Mouse (Mus musculus) adrenal gland (tissue): Measurements from ENCODE around the gene Ehmt1.
"Not testable (repeated sequence)": the region's sequence is repeated elsewhere in the genome, so short reads cannot be mapped to it uniquely, and the experiment has no call there.

Experiments used
- intact Hi-C: fragments of 180-260 bp; cut with DNase I; formaldehyde crosslinking; loops from one replicate; pipeline ENCODE4 v1.15.1; 2025
- long read RNA-seq, 2 experiments: library from polyadenylated mRNA; unstranded; transcript quantifications; one replicate each; pipeline ENCODE4 v2.0.0; 2020; ENCODE audit warnings: borderline replicate concordance in 1 of 2; ENCODE audit not compliant: insufficient replicate concordance in 1 of 2

Gene Ehmt1
- long read RNA-seq, experiment 1, full-length matches to known transcripts = 4 of 19 reads
- long read RNA-seq, experiment 1, partial matches to known transcripts = 10 of 19 reads
- long read RNA-seq, experiment 1, other reads (novel, unspliced or antisense) = 5 of 19 reads
- long read RNA-seq, experiment 2, partial matches to known transcripts = 25 of 30 reads
- long read RNA-seq, experiment 2, other reads (novel, unspliced or antisense) = 4 of 30 reads

- intact Hi-C loops = no loop called here
Measured at GRCm38 (mm10) chr2:24918930-24919838, at the start of gene Ehmt1. Gene Ehmt1, minus strand, starts transcription at chr2:24919614.

GRCm38 (mm10) chr2:24962304-24963000, 43.0 kb upstream of the Ehmt1 start, which contains the start of gene Dph7:
Gene Dph7, plus strand, starts transcription at chr2:24962400.
- intact Hi-C loops = loop anchor here (5.0 kb wide), 1 partner anchor 35 kb away; no protein-coding TSS in a partner anchor

GRCm38 (mm10) chr2:24960910-24961309, 41.5 kb upstream of the Ehmt1 start:
- intact Hi-C loops = loop anchor here (5.0 kb wide), 1 partner anchor 36 kb away; no protein-coding TSS in a partner anchor

GRCm38 (mm10) chr2:24952537-24953055, 33.2 kb upstream of the Ehmt1 start:
- intact Hi-C loops = no loop called here

- intact Hi-C loops = no loop called here
Measured at GRCm38 (mm10) chr2:24950189-24950535, 30.7 kb upstream of the Ehmt1 start.

- intact Hi-C loops = no loop called here
Measured at GRCm38 (mm10) chr2:24949421-24950188, 30.2 kb upstream of the Ehmt1 start, which contains the start of gene Zmynd19. Gene Zmynd19, plus strand, starts transcription at chr2:24949792.

GRCm38 (mm10) chr2:24944304-24944703, 24.9 kb upstream of the Ehmt1 start:
- intact Hi-C loops = not testable (repeated sequence)

GRCm38 (mm10) chr2:24942092-24942491, 22.7 kb upstream of the Ehmt1 start:
- intact Hi-C loops = no loop called here

GRCm38 (mm10) chr2:24935057-24935796, 15.8 kb upstream of the Ehmt1 start, which contains the start of gene Arrdc1:
Gene Arrdc1, minus strand, starts transcription at chr2:24935252.
- intact Hi-C loops = no loop called here

GRCm38 (mm10) chr2:24934441-24934963, 15.1 kb upstream of the Ehmt1 start:
- intact Hi-C loops = no loop called here

GRCm38 (mm10) chr2:24929593-24929992, 10.2 kb upstream of the Ehmt1 start:
- intact Hi-C loops = no loop called here

- intact Hi-C loops = no loop called here
Measured at GRCm38 (mm10) chr2:24929119-24929518, 9.7 kb upstream of the Ehmt1 start.

- intact Hi-C loops = no loop called here
Measured at GRCm38 (mm10) chr2:24927810-24928479, 8.5 kb upstream of the Ehmt1 start.

GRCm38 (mm10) chr2:24926965-24927358, 7.5 kb upstream of the Ehmt1 start:
- intact Hi-C loops = no loop called here

- intact Hi-C loops = no loop called here
Measured at GRCm38 (mm10) chr2:24926345-24926964, 7.0 kb upstream of the Ehmt1 start.

- intact Hi-C loops = no loop called here
Measured at GRCm38 (mm10) chr2:24925284-24925683, 5.9 kb upstream of the Ehmt1 start.

- intact Hi-C loops = no loop called here
Measured at GRCm38 (mm10) chr2:24923561-24923960, 4.1 kb upstream of the Ehmt1 start.

- intact Hi-C loops = no loop called here
Measured at GRCm38 (mm10) chr2:24919839-24920175, 393 bp upstream of the Ehmt1 start.

- intact Hi-C loops = no loop called here
Measured at GRCm38 (mm10) chr2:24914762-24915161, 4.7 kb downstream of the Ehmt1 start.
